Mouse (Mus musculus) MEL (cell line): ENCODE results near the gene Dlat. TPM values are rescaled to one million over a fixed set of nuclear protein-coding genes. Genes with fewer than 3 reads are reported as not detected.

ENCODE experiments used
- DNase-seq: peaks from one replicate; pipeline ENCODE4 v3.0.0; 2011; ENCODE audit warnings: low read depth, low spot score
- H3K27ac ChIP-seq: 2 replicates; pipeline ENCODE4 v1.5.1; 2012; ENCODE audit warnings: low read depth, mild to moderate bottlenecking, control low read depth, low read length, moderate library complexity; ENCODE audit not compliant: control insufficient read depth
- H3K27me3 ChIP-seq, 2 experiments: fragments of 150-350 bp in 1 of 2; sonication (generic) in 1 of 2; 2 replicates each; pipeline ENCODE4 v1.6.1; 2012; ENCODE audit warnings: low read length in 2 of 2, mild to moderate bottlenecking in 2 of 2, improper control_type of control experiment in 1 of 2, moderate library complexity in 1 of 2; ENCODE audit not compliant: insufficient read depth in 2 of 2, control insufficient read depth in 1 of 2
- H3K36me3 ChIP-seq, 2 experiments: 2 replicates each; pipeline ENCODE4 v1.6.1; 2012 to 2014; ENCODE audit warnings: low read length in 2 of 2, improper control_type of control experiment in 1 of 2, inconsistent platforms in 1 of 2, mild to moderate bottlenecking in 1 of 2; ENCODE audit not compliant: insufficient read depth in 2 of 2, control insufficient read depth in 1 of 2
- H3K4me1 ChIP-seq, 2 experiments: fragments of 150-350 bp in 1 of 2; sonication (generic) in 1 of 2; 2 replicates each; pipeline ENCODE4 v1.6.1; 2012; ENCODE audit warnings: low read length in 2 of 2, improper control_type of control experiment in 1 of 2, mild to moderate bottlenecking in 1 of 2; ENCODE audit not compliant: insufficient read depth in 2 of 2, control insufficient read depth in 1 of 2
- H3K4me3 ChIP-seq, 2 experiments: fragments of 150-350 bp in 1 of 2; sonication (generic) in 1 of 2; 2 replicates each; pipeline ENCODE4 v1.5.1; 2012; ENCODE audit warnings: low read depth in 2 of 2, low read length in 2 of 2, mild to moderate bottlenecking in 2 of 2, moderate library complexity in 2 of 2, control low read depth in 1 of 2, improper control_type of control experiment in 1 of 2; ENCODE audit not compliant: control insufficient read depth in 1 of 2, insufficient read depth in 1 of 2
- H3K79me2 ChIP-seq: 2 replicates; pipeline ENCODE4 v1.6.1; 2012; ENCODE audit warnings: mild to moderate bottlenecking, low read length, moderate library complexity; ENCODE audit not compliant: control insufficient read depth, poor library complexity, insufficient read depth
- H3K9ac ChIP-seq: 2 replicates; pipeline ENCODE4 v1.6.1; 2012; ENCODE audit warnings: low read depth, mild to moderate bottlenecking, control low read depth, low read length, moderate library complexity; ENCODE audit not compliant: control insufficient read depth, poor library complexity, severe bottlenecking
- H3K9me3 ChIP-seq: fragments of 150-350 bp; sonication (generic); replicated peaks from 2 replicates; pipeline ENCODE4 v1.6.1; 2012; ENCODE audit warnings: mild to moderate bottlenecking, low read length, improper control_type of control experiment, moderate library complexity; ENCODE audit not compliant: insufficient read depth
- CHD2 ChIP-seq: IDR thresholded peaks from 2 replicates; pipeline ENCODE4 v1.6.1; 2011; ENCODE audit warnings: low read length, improper control_type of control experiment
- CTCF ChIP-seq, 3 experiments: IDR thresholded peaks in 2 of 3; conservative IDR thresholded peaks in 1 of 3; 2 replicates each; pipeline ENCODE4 v1.5.1; 2011 to 2012; ENCODE audit warnings: low read length in 3 of 3, low read depth in 2 of 3, mild to moderate bottlenecking in 2 of 3, improper control_type of control experiment in 1 of 3, inconsistent platforms in 1 of 3, mixed read lengths in 1 of 3, moderate library complexity in 1 of 3; ENCODE audit not compliant: control insufficient read depth in 1 of 3, insufficient read depth in 1 of 3, poor library complexity in 1 of 3, severe bottlenecking in 1 of 3
- E2F4 ChIP-seq: IDR thresholded peaks from 2 replicates; pipeline ENCODE4 v1.6.1; 2011; ENCODE audit warnings: low read depth, low read length, improper control_type of control experiment, borderline replicate concordance
- ETS1 ChIP-seq: IDR thresholded peaks from 2 replicates; pipeline ENCODE4 v1.6.1; 2012; ENCODE audit warnings: low read depth, mild to moderate bottlenecking, inconsistent platforms, low read length, improper control_type of control experiment, moderate library complexity
- GATA1 ChIP-seq: IDR thresholded peaks from 2 replicates; pipeline ENCODE4 v1.6.1; 2011; ENCODE audit warnings: low read depth, low read length, improper control_type of control experiment
- JUND ChIP-seq: IDR thresholded peaks from 2 replicates; pipeline ENCODE4 v1.6.1; 2011; ENCODE audit warnings: low read depth, mild to moderate bottlenecking, improper control_type of control experiment, low read length
- KAT2A ChIP-seq: conservative IDR thresholded peaks from 2 replicates; pipeline ENCODE4 v1.6.1; 2012; ENCODE audit warnings: low read depth, low read length, improper control_type of control experiment, inconsistent platforms
- MAFK ChIP-seq: IDR thresholded peaks from 2 replicates; pipeline ENCODE4 v1.6.1; 2011; ENCODE audit warnings: low read depth, mild to moderate bottlenecking, low read length, improper control_type of control experiment, borderline replicate concordance
- MAX ChIP-seq: IDR thresholded peaks from 2 replicates; pipeline ENCODE4 v1.6.1; 2011; ENCODE audit warnings: low read length, improper control_type of control experiment
- MAZ ChIP-seq: IDR thresholded peaks from 2 replicates; pipeline ENCODE4 v1.6.1; 2012; ENCODE audit warnings: low read depth, mild to moderate bottlenecking, inconsistent platforms, low read length, improper control_type of control experiment
- MYB ChIP-seq: IDR thresholded peaks from 2 replicates; pipeline ENCODE4 v1.6.1; 2011; ENCODE audit warnings: mild to moderate bottlenecking, low read depth, low read length, improper control_type of control experiment
- MYC ChIP-seq: IDR thresholded peaks from 2 replicates; pipeline ENCODE4 v1.6.1; 2011; ENCODE audit warnings: low read depth, mild to moderate bottlenecking, low read length, improper control_type of control experiment, moderate library complexity
- NELFE ChIP-seq: IDR thresholded peaks from 2 replicates; pipeline ENCODE4 v1.6.1; 2011; ENCODE audit warnings: low read depth, low read length, improper control_type of control experiment
- POLR2A ChIP-seq, 2 experiments: IDR thresholded peaks; 2 replicates each; pipeline ENCODE4 v1.6.1; 2011 to 2012; ENCODE audit warnings: low read length in 2 of 2, mild to moderate bottlenecking in 2 of 2, control low read depth in 1 of 2, improper control_type of control experiment in 1 of 2, low read depth in 1 of 2, moderate library complexity in 1 of 2; ENCODE audit not compliant: control insufficient read depth in 1 of 2, insufficient read depth in 1 of 2, poor library complexity in 1 of 2
- POLR2AphosphoS5 ChIP-seq: IDR thresholded peaks from 2 replicates; pipeline ENCODE4 v1.6.1; 2012; ENCODE audit warnings: low read depth, borderline replicate concordance, mild to moderate bottlenecking, inconsistent platforms, low read length, moderate library complexity, mixed read lengths
- RAD21 ChIP-seq: IDR thresholded peaks from 2 replicates; pipeline ENCODE4 v1.6.1; 2011; ENCODE audit warnings: mild to moderate bottlenecking, low read depth, low read length, improper control_type of control experiment
- RCOR1 ChIP-seq: IDR thresholded peaks from 2 replicates; pipeline ENCODE4 v1.6.1; 2012; ENCODE audit warnings: low read depth, mild to moderate bottlenecking, inconsistent platforms, low read length, improper control_type of control experiment
- SMC3 ChIP-seq: IDR thresholded peaks from 2 replicates; pipeline ENCODE4 v1.6.1; 2011; ENCODE audit warnings: low read depth, low read length, improper control_type of control experiment
- TBP ChIP-seq: IDR thresholded peaks from 2 replicates; pipeline ENCODE4 v1.8.0; 2011; ENCODE audit warnings: low read depth, low read length, improper control_type of control experiment
- TCF12 ChIP-seq: IDR thresholded peaks from 2 replicates; pipeline ENCODE4 v1.6.1; 2014; ENCODE audit warnings: low read depth, mild to moderate bottlenecking, inconsistent platforms, low read length, improper control_type of control experiment, moderate library complexity
- USF1 ChIP-seq: IDR thresholded peaks from 2 replicates; pipeline ENCODE4 v1.6.1; 2014; ENCODE audit warnings: low read depth, mild to moderate bottlenecking, inconsistent platforms, low read length, improper control_type of control experiment, moderate library complexity
- ZMIZ1 ChIP-seq: IDR thresholded peaks from 2 replicates; pipeline ENCODE4 v1.6.1; 2012; ENCODE audit warnings: low read depth, mild to moderate bottlenecking, inconsistent platforms, low read length, improper control_type of control experiment, moderate library complexity
- ZNF384 ChIP-seq: IDR thresholded peaks from 2 replicates; pipeline ENCODE4 v1.6.1; 2012; ENCODE audit warnings: low read depth, mild to moderate bottlenecking, inconsistent platforms, low read length, improper control_type of control experiment
- polyA plus RNA-seq, 2 experiments: library from polyadenylated mRNA; stranded (reverse) in 1 of 2; unstranded in 1 of 2; fragments of >175 nt in 1 of 2; fragments of >200 nt in 1 of 2; gene quantifications; 2 replicates each; pipeline versions ENCODE4 v1.2.1 to v1.2.4; 2012; ENCODE audit warnings: low replicate concordance in 2 of 2, low read depth in 1 of 2; ENCODE audit not compliant: insufficient read length in 2 of 2, insufficient read depth in 1 of 2, missing spikeins in 1 of 2
- total RNA-seq: library from RNA; depleted of rRNA; stranded (reverse); fragments of 300-350 nt; gene quantifications from 2 replicates; pipeline ENCODE4 v1.2.3, GENCODE M21; 2012

Dlat gene
- total and polyA plus RNA-seq, 3 experiments, result 52.2 to 77.4 TPM; not detected in 1

GRCm38 (mm10) chr9:50646826-50647370, 12.7 kb downstream of the Dlat start:
- Histone ChIP-seq H3K4me3 (no peak overlapping the region), H3K27me3 (no peaks in the 10 kb centered on the region), H3K4me1 (no peaks in the 10 kb centered on the region), H3K36me3 (peaks cover 0 to 30% of the 10 kb centered on the region in 2 experiments; a peak in 3 of 4 replicates), H3K27ac (no peak overlapping the region), H3K9ac (no peak overlapping the region), H3K79me2 (no peaks in the 10 kb centered on the region), H3K9me3 (no peaks in the 10 kb centered on the region)
- DNase-seq, result no peak
- TF ChIP-seq TBP (no peak), ETS1 (no peak), NELFE (no peak), POLR2AphosphoS5 (no peak), E2F4 (no peak), MAFK (no peak), GATA1 (no peak), MYB (no peak), USF1 (no peak), JUND (no peak)

GRCm38 (mm10) chr9:50634270-50634669, 25.3 kb downstream of the Dlat start:
- H3K9me3 ChIP-seq, result no peaks in the 10 kb centered on the region
- H3K4me3 ChIP-seq, result no peak overlapping the region
- peaks cover 0 to 10% of the 10 kb centered on the region in 2 experiments; a peak in 2 of 4 replicates for H3K4me1 ChIP-seq
- H3K27me3 ChIP-seq, result no peaks in the 10 kb centered on the region
- no peak overlapping the region for H3K27ac ChIP-seq
- DNase-seq, result no peak
- no peak overlapping the region for H3K9ac ChIP-seq
- peaks cover 7% of the 10 kb centered on the region in 2 experiments for H3K36me3 ChIP-seq
- no peak for TF ChIP-seq MAFK
- no peak for TF ChIP-seq ZMIZ1
- TF ChIP-seq MAZ, result no peak
- TF ChIP-seq RCOR1, result no peak
- no peak for TF ChIP-seq TBP
- TF ChIP-seq TCF12, result no peak
- no peak for TF ChIP-seq CHD2
- TF ChIP-seq POLR2A (IDR thresholded peaks at IDR 0.05; ENCODE audit: control insufficient read depth in 1 of 2, insufficient read depth in 1 of 2, low read depth in 1 of 2, low read length in 2 of 2, poor library complexity in 1 of 2), result no peak
- TF ChIP-seq ZNF384, result no peak
- no peak for TF ChIP-seq SMC3
- TF ChIP-seq CTCF (IDR thresholded peaks at IDR 0.05 in 2 of 3, conservative IDR thresholded peaks at IDR 0.05 in 1 of 3; ENCODE audit: control insufficient read depth in 1 of 3, insufficient read depth in 1 of 3, low read depth in 2 of 3, low read length in 3 of 3, poor library complexity in 1 of 3, severe bottlenecking in 1 of 3), result no peak
- TF ChIP-seq KAT2A, result no peak
- TF ChIP-seq MAX, result no peak
- TF ChIP-seq MYC, result no peak
- no peak for TF ChIP-seq RAD21
- H3K79me2 ChIP-seq, result peaks cover 1% of the 10 kb centered on the region
